Mouse (Mus musculus): ENCODE data around the gene Tubb5. TPM values are rescaled to one million over a fixed set of nuclear protein-coding genes. Genes with fewer than 3 reads are reported as not detected.

The Tubb5 gene
- total RNA-seq, 2 experiments from 2014 or later, result 615 to 684 TPM

- no peak for DNase-seq (ENCODE audit: low spot score in 2 of 2)
These were observed 5.5 kb downstream of the Tubb5 start for GRCm38 (mm10) chr17:35832400-35833238.

GRCm38 (mm10) chr17:35829737-35830136, 8.4 kb downstream of the Tubb5 start:
- DNase-seq (ENCODE audit: low spot score in 2 of 2), result peak; percentile 71 to 77

- no peak for DNase-seq (ENCODE audit: low spot score in 2 of 2)
These were observed 12.8 kb downstream of the Tubb5 start for GRCm38 (mm10) chr17:35825109-35825850.

GRCm38 (mm10) chr17:35824402-35824801, 13.7 kb downstream of the Tubb5 start:
- no peak for DNase-seq (ENCODE audit: low spot score in 2 of 2)

- DNase-seq (ENCODE audit: low spot score in 2 of 2), result peak; percentile 75 to 79
These were observed 14.9 kb downstream of the Tubb5 start, which contains the start of gene Flot1 for GRCm38 (mm10) chr17:35822964-35823937. TSS of gene Flot1 (plus strand) at chr17:35823230.

- no peak for DNase-seq (ENCODE audit: low spot score in 2 of 2)
These were observed 15.5 kb downstream of the Tubb5 start for GRCm38 (mm10) chr17:35822564-35822963.

GRCm38 (mm10) chr17:35821439-35822430, 16.4 kb downstream of the Tubb5 start, which contains the start of gene Ier3:
TSS of gene Ier3 (plus strand) at chr17:35821684.
- DNase-seq (ENCODE audit: low spot score in 2 of 2), result peak in 1 of 2 experiments; percentile 59

GRCm38 (mm10) chr17:35820111-35820510, 18.0 kb downstream of the Tubb5 start:
- DNase-seq (ENCODE audit: low spot score in 2 of 2), result no peak

GRCm38 (mm10) chr17:35817226-35817625, 20.9 kb downstream of the Tubb5 start:
- no peak for DNase-seq (ENCODE audit: low spot score in 2 of 2)

- DNase-seq (ENCODE audit: low spot score in 2 of 2), result no peak
These were observed 21.4 kb downstream of the Tubb5 start for GRCm38 (mm10) chr17:35816686-35817085.

GRCm38 (mm10) chr17:35815836-35816235, 22.3 kb downstream of the Tubb5 start:
- no peak for DNase-seq (ENCODE audit: low spot score in 2 of 2)

GRCm38 (mm10) chr17:35814678-35815077, 23.4 kb downstream of the Tubb5 start:
- DNase-seq (ENCODE audit: low spot score in 2 of 2), result no peak

- no peak for DNase-seq (ENCODE audit: low spot score in 2 of 2)
These were observed 24.5 kb downstream of the Tubb5 start for GRCm38 (mm10) chr17:35813653-35814052.

- peak in 1 of 2 experiments; percentile 72 for DNase-seq (ENCODE audit: low spot score in 2 of 2)
These were observed 24.9 kb downstream of the Tubb5 start for GRCm38 (mm10) chr17:35813245-35813647.

GRCm38 (mm10) chr17:35812736-35813135, 25.4 kb downstream of the Tubb5 start:
- no peak for DNase-seq (ENCODE audit: low spot score in 2 of 2)

GRCm38 (mm10) chr17:35812307-35812706, 25.8 kb downstream of the Tubb5 start:
- DNase-seq (ENCODE audit: low spot score in 2 of 2), result no peak

- DNase-seq (ENCODE audit: low spot score in 2 of 2), result no peak
These were observed 27.0 kb downstream of the Tubb5 start for GRCm38 (mm10) chr17:35810900-35811648.

- no peak for DNase-seq (ENCODE audit: low spot score in 2 of 2)
These were observed 28.7 kb downstream of the Tubb5 start for GRCm38 (mm10) chr17:35809395-35809794.

- DNase-seq (ENCODE audit: low spot score in 2 of 2), result no peak
These were observed 30.0 kb downstream of the Tubb5 start for GRCm38 (mm10) chr17:35808073-35808472.
